Comparison of ENCODE assay signal across 8 mouse cellular contexts in genomic region chr12:51691845-51692632, GRCm38 (mm10). TPM values are rescaled to one million over a fixed set of nuclear protein-coding genes. Genes with fewer than 3 reads are reported as not detected.
DNase-seq lines count a peak whose midpoint lies in the region; ATAC-seq lines count a peak whose summit lies in the region.

Strn3 (minus strand) TSS chr12:51691897.

- no peaks in the 10 kb centered on the region for H3K36me3 ChIP-seq in hindbrain, embryonic 14.5 days (replicated peaks; ENCODE audit: control insufficient read depth, insufficient read depth)

- DNase-seq in R1 (ENCODE audit: low read depth, low spot score), result peak; percentile 97
- DNase-seq in cerebellum, postnatal 25 days, result peak; percentile 96 to 97
- peak; percentile 88 to 93 for DNase-seq in frontal cortex, postnatal 25 days (ENCODE audit: low spot score in 2 of 2)
- DNase-seq in hindbrain, embryonic 14.5 days (ENCODE audit: low spot score), result peak; percentile 95
- peak; percentile 96 for DNase-seq in layer of hippocampus, postnatal 36 days
- DNase-seq in lung, postnatal 36 days, result peak; percentile 97
- peak; percentile 98 for DNase-seq in retina, postnatal 1 day
- peak; percentile 84 to 95 for DNase-seq in urinary bladder, adult 18-20 months (ENCODE audit: low spot score in 2 of 2)

- H3K27ac ChIP-seq in hindbrain, embryonic 14.5 days, result peak within 1 kb of the TSS; percentile 99

- no peaks in the 10 kb centered on the region for H3K27me3 ChIP-seq in hindbrain, embryonic 14.5 days (ENCODE audit: control insufficient read depth, insufficient read depth, low read length)

- ATAC-seq in hindbrain, embryonic 14.5 days (ENCODE audit: low FRiP score), result peak; percentile 97

- no peaks in the 10 kb centered on the region for H3K9me3 ChIP-seq in hindbrain, embryonic 14.5 days (ENCODE audit: control insufficient read depth, low read length)

- peaks cover 22% of the 10 kb centered on the region for H3K4me1 ChIP-seq in hindbrain, embryonic 14.5 days (replicated peaks; ENCODE audit: control insufficient read depth, insufficient read depth, low read length)

- H3K9ac ChIP-seq in hindbrain, embryonic 14.5 days, result peak within 1 kb of the TSS; percentile 99

- peak within 1 kb of the TSS; percentile 67 for H3K4me2 ChIP-seq in hindbrain, embryonic 14.5 days (replicated peaks)

- under 1% methylated on average over 46 of the region's 56 CpGs for WGBS in hindbrain, embryonic 14.5 days

- peak within 1 kb of the TSS; percentile 100 for H3K4me3 ChIP-seq in hindbrain, embryonic 14.5 days (replicated peaks; ENCODE audit: low read length)

RNA-seq across cellular contexts. Expression of gene Strn3, which starts in this region (rescaled TPM):
- polyA plus RNA-seq in hindbrain, embryonic 14.5 days (2014; fragmentation: Nextera tagmentation; extraction: Ambion mirVana), result 45.6 and 46.5 TPM in 2 replicates
- 10 to 100 TPM; 92.7 to 93.5 TPM for total RNA-seq in layer of hippocampus, postnatal 36 days (2021)

Comparison
In these comparisons a context has a peak if more than half of its experiments do, and no peak if none do; other contexts are left out.
1. Peak in every context shown above with its lines: DNase-seq, ATAC-seq, H3K4me3 ChIP-seq and H3K27ac ChIP-seq.